Mouse (Mus musculus) kidney, embryonic 16.5 days (tissue): ENCODE measurements around the gene Apod. TPM values are rescaled to one million over a fixed set of nuclear protein-coding genes. Genes with fewer than 3 reads are reported as not detected.

Source experiments
- ATAC-seq: fragments of 200-750 bp; cut with Nextera tagmentation; 2 replicates; pipeline ENCODE4 v1.8.0; 2017; ENCODE audit warnings: moderate TSS enrichment; ENCODE audit not compliant: low FRiP score, low TSS enrichment
- H3K27ac ChIP-seq: fragments of 300-500 bp; sonication (generic); 2 replicates; pipeline ENCODE4 v1.5.1; 2014; ENCODE audit warnings: low read length
- H3K27me3 ChIP-seq: fragments of 300-500 bp; sonication (generic); 2 replicates; pipeline ENCODE4 v1.6.1; 2014; ENCODE audit warnings: low read length, control low read depth, mixed read lengths; ENCODE audit not compliant: insufficient read depth
- H3K36me3 ChIP-seq: fragments of 300-500 bp; sonication (generic); 2 replicates; pipeline ENCODE4 v1.6.1; 2014; ENCODE audit warnings: low read length, control low read depth, mixed read lengths; ENCODE audit not compliant: insufficient read depth
- H3K4me1 ChIP-seq: fragments of 300-500 bp; sonication (generic); 2 replicates; pipeline ENCODE4 v1.6.1; 2014; ENCODE audit warnings: low read length, control low read depth, mixed read lengths; ENCODE audit not compliant: insufficient read depth
- H3K4me2 ChIP-seq: fragments of 300-500 bp; sonication (generic); replicated peaks from 2 replicates; pipeline ENCODE4 v1.6.1; 2014; ENCODE audit warnings: low read depth, low read length
- H3K4me3 ChIP-seq: fragments of 300-500 bp; sonication (generic); 2 replicates; pipeline ENCODE4 v1.5.1; 2014; ENCODE audit warnings: mild to moderate bottlenecking, low read length
- H3K9ac ChIP-seq: fragments of 300-500 bp; sonication (generic); replicated peaks from 2 replicates; pipeline ENCODE4 v1.6.1; 2014; ENCODE audit warnings: low read length
- H3K9me3 ChIP-seq: fragments of 300-500 bp; sonication (generic); 2 replicates; pipeline ENCODE4 v1.6.1; 2016; ENCODE audit warnings: low read length, control low read depth
- WGBS: fragments of 180-500 bp; shearing (Covaris S2); extraction: QIAGEN DNeasy Blood & Tissue Kit; methylation state at CpG from one replicate; pipeline ENCODE4 v1.1.7; 2014; 5-methylcytosine and 5-hydroxymethylcytosine counted together
- polyA plus RNA-seq: library from polyadenylated mRNA; unstranded; fragments of >200 nt; fragmentation: Nextera tagmentation; extraction: Ambion mirVana; gene quantifications from 2 replicates; pipeline ENCODE4 v1.2.1, GENCODE M21; 2015

The Apod gene
- polyA plus RNA-seq, 1 experiment from 2014 or later, result 0.56 TPM

GRCm38 (mm10) chr16:31313611-31314010 is 997 bp downstream of the Apod start:
- WGBS, result 63% methylated on average over 2 of the region's 2 CpGs

GRCm38 (mm10) chr16:31312296-31312695 is 2.3 kb downstream of the Apod start:
- Histone ChIP-seq H3K9me3 (no peaks in the 10 kb centered on the region), H3K36me3 (no peaks in the 10 kb centered on the region), H3K4me1 (no peaks in the 10 kb centered on the region), H3K4me2 (no peak overlapping the region), H3K9ac (no peak overlapping the region), H3K4me3 (no peak overlapping the region), H3K27me3 (no peaks in the 10 kb centered on the region), H3K27ac (no peak overlapping the region)
- ATAC-seq, result no peak
- 60% methylated on average over 3 of the region's 3 CpGs for WGBS

More at GRCm38 (mm10) chr16:31313611-31314010, 997 bp downstream of the Apod start:
- H3K27ac ChIP-seq, result no peak overlapping the region
- H3K9me3 ChIP-seq, result no peaks in the 10 kb centered on the region
- no peaks in the 10 kb centered on the region for H3K36me3 ChIP-seq
- H3K4me3 ChIP-seq, result no peak overlapping the region
- H3K4me1 ChIP-seq, result no peaks in the 10 kb centered on the region
- ATAC-seq, result no peak
- no peak overlapping the region for H3K4me2 ChIP-seq
- no peaks in the 10 kb centered on the region for H3K27me3 ChIP-seq
- no peak overlapping the region for H3K9ac ChIP-seq

GRCm38 (mm10) chr16:31305199-31305919 is 9.2 kb downstream of the Apod start:
- no peaks in the 10 kb centered on the region for H3K36me3 ChIP-seq
- H3K4me2 ChIP-seq, result no peak overlapping the region
- H3K4me1 ChIP-seq, result peaks cover 8% of the 10 kb centered on the region; the same call in 1 of the 2 replicates
- ATAC-seq, result no peak
- H3K4me3 ChIP-seq, result no peak overlapping the region
- H3K9ac ChIP-seq, result no peak overlapping the region
- WGBS, result 61% methylated on average over 5 of the region's 5 CpGs
- no peaks in the 10 kb centered on the region for H3K27me3 ChIP-seq
- no peaks in the 10 kb centered on the region for H3K9me3 ChIP-seq
- no peak overlapping the region for H3K27ac ChIP-seq

- H3K9me3 ChIP-seq, result no peaks in the 10 kb centered on the region
- H3K27ac ChIP-seq, result no peak overlapping the region
- no peak for ATAC-seq
- no peak overlapping the region for H3K4me3 ChIP-seq
- H3K4me2 ChIP-seq, result no peak overlapping the region
- no peaks in the 10 kb centered on the region for H3K36me3 ChIP-seq
- no peak overlapping the region for H3K9ac ChIP-seq
- no peaks in the 10 kb centered on the region for H3K27me3 ChIP-seq
- peaks cover 23% of the 10 kb centered on the region for H3K4me1 ChIP-seq
- 68% methylated on average over 10 of the region's 10 CpGs for WGBS
These were observed 11.3 kb downstream of the Apod start for GRCm38 (mm10) chr16:31303276-31303675.

GRCm38 (mm10) chr16:31300883-31301532 is 13.6 kb downstream of the Apod start:
- WGBS, result 84% methylated on average over 6 of the region's 6 CpGs
- no peak overlapping the region for H3K4me2 ChIP-seq
- peaks cover 23% of the 10 kb centered on the region for H3K4me1 ChIP-seq
- H3K4me3 ChIP-seq, result no peak overlapping the region
- no peak overlapping the region for H3K27ac ChIP-seq
- H3K9ac ChIP-seq, result no peak overlapping the region
- no peaks in the 10 kb centered on the region for H3K36me3 ChIP-seq
- no peaks in the 10 kb centered on the region for H3K27me3 ChIP-seq
- H3K9me3 ChIP-seq, result no peaks in the 10 kb centered on the region
- no peak for ATAC-seq

- WGBS, result 47% methylated on average over 7 of the region's 7 CpGs
These were observed 14.1 kb downstream of the Apod start for GRCm38 (mm10) chr16:31300467-31300866.

GRCm38 (mm10) chr16:31299960-31300353 is 14.7 kb downstream of the Apod start:
- H3K4me1 ChIP-seq, result peaks cover 21% of the 10 kb centered on the region
- no peak overlapping the region for H3K9ac ChIP-seq
- no peaks in the 10 kb centered on the region for H3K9me3 ChIP-seq
- no peak overlapping the region for H3K27ac ChIP-seq
- H3K27me3 ChIP-seq, result no peaks in the 10 kb centered on the region
- no peak overlapping the region for H3K4me3 ChIP-seq
- H3K4me2 ChIP-seq, result no peak overlapping the region
- WGBS, result 38% methylated on average over 3 of the region's 3 CpGs
- 0 out of 2 replicates have a peak, but pooled peaks have one; percentile 68 for ATAC-seq
- H3K36me3 ChIP-seq, result no peaks in the 10 kb centered on the region

More at GRCm38 (mm10) chr16:31300467-31300866, 14.1 kb downstream of the Apod start:
- Histone ChIP-seq H3K9me3 (no peaks in the 10 kb centered on the region), H3K27ac (no peak overlapping the region), H3K9ac (no peak overlapping the region), H3K4me1 (peaks cover 23% of the 10 kb centered on the region), H3K4me2 (no peak overlapping the region), H3K27me3 (no peaks in the 10 kb centered on the region), H3K36me3 (no peaks in the 10 kb centered on the region), H3K4me3 (no peak overlapping the region)
- ATAC-seq, result no peak

- Histone ChIP-seq H3K9ac (no peak overlapping the region), H3K27ac (no peak overlapping the region), H3K27me3 (no peaks in the 10 kb centered on the region), H3K9me3 (no peaks in the 10 kb centered on the region), H3K36me3 (no peaks in the 10 kb centered on the region), H3K4me3 (no peak overlapping the region), H3K4me2 (no peak overlapping the region), H3K4me1 (peaks cover 18% of the 10 kb centered on the region)
- 0 out of 2 replicates have a peak, but pooled peaks have one; percentile 40 for ATAC-seq
- WGBS, result 26% methylated on average over 11 of the region's 11 CpGs
These were observed 15.2 kb downstream of the Apod start for GRCm38 (mm10) chr16:31299164-31299959.

- Histone ChIP-seq H3K27ac (no peak overlapping the region), H3K27me3 (no peaks in the 10 kb centered on the region), H3K9me3 (no peaks in the 10 kb centered on the region), H3K4me3 (no peak overlapping the region), H3K4me1 (peaks cover 24% of the 10 kb centered on the region), H3K36me3 (no peaks in the 10 kb centered on the region), H3K9ac (no peak overlapping the region), H3K4me2 (no peak overlapping the region)
- ATAC-seq, result no peak
- WGBS, result 88% methylated on average over 7 of the region's 7 CpGs
These were observed 17.5 kb downstream of the Apod start for GRCm38 (mm10) chr16:31297113-31297512.
